ENCODE assay signal across 28 mouse cellular contexts in genomic region chr19:21989857-21990256, GRCm38 (mm10).
"Had no signal": no experiment of that assay in that cellular context is flagged by ENCODE, and none has a peak within 500 bp of the region (broad histone marks: within the 10 kb centered on the region; RNA-seq: fewer than 3 reads in every experiment).

No protein-coding gene starts in this region.

- H3K9ac ChIP-seq: heart, embryonic 12.5 days; hindbrain, embryonic 12.5 days; hindbrain, embryonic 14.5 days; intestine, embryonic 15.5 days; limb, embryonic 12.5 days; liver, embryonic 13.5 days; liver, embryonic 15.5 days; liver, postnatal 0 days had no signal

- H3K36me3 ChIP-seq: heart, embryonic 10.5 days; heart, embryonic 12.5 days; hindbrain, embryonic 10.5 days; hindbrain, embryonic 12.5 days; intestine, embryonic 15.5 days; limb, embryonic 10.5 days; limb, embryonic 12.5 days; liver, embryonic 13.5 days; liver, embryonic 15.5 days had no signal

- H3K4me1 ChIP-seq: heart, embryonic 10.5 days; heart, embryonic 12.5 days; hindbrain, embryonic 10.5 days; hindbrain, embryonic 12.5 days; intestine, embryonic 15.5 days; limb, embryonic 10.5 days; limb, embryonic 12.5 days; liver, embryonic 13.5 days; liver, embryonic 15.5 days had no signal

- H3K4me3 ChIP-seq: heart, embryonic 10.5 days; heart, embryonic 12.5 days; hindbrain, embryonic 10.5 days; hindbrain, embryonic 12.5 days; intestine, embryonic 15.5 days; layer of hippocampus, adult 2 months; left cerebral cortex, adult 2 months; limb, embryonic 10.5 days; limb, embryonic 12.5 days; liver, embryonic 13.5 days; liver, embryonic 15.5 days had no signal

- ATAC-seq: hindbrain, embryonic 16.5 days; inflammation-experienced regulatory T-cells, adult 6 months; intestine, embryonic 15.5 days; intestine, postnatal 0 days; liver, postnatal 0 days had no signal

- H3K27me3 ChIP-seq: heart, embryonic 12.5 days; hindbrain, embryonic 12.5 days; intestine, embryonic 15.5 days; limb, embryonic 12.5 days; liver, embryonic 13.5 days; liver, embryonic 15.5 days had no signal

- H3K27ac ChIP-seq: heart, embryonic 10.5 days; hindbrain, embryonic 10.5 days; hindbrain, embryonic 12.5 days; hindbrain, embryonic 14.5 days; intestine, embryonic 15.5 days; layer of hippocampus, adult 2 months; left cerebral cortex, adult 2 months; limb, embryonic 10.5 days; limb, embryonic 12.5 days; liver, embryonic 13.5 days; liver, embryonic 15.5 days had no signal

- H3K4me2 ChIP-seq: heart, embryonic 12.5 days; hindbrain, embryonic 12.5 days; hindbrain, embryonic 14.5 days; intestine, embryonic 15.5 days; limb, embryonic 12.5 days; liver, embryonic 11.5 days; liver, embryonic 13.5 days; liver, embryonic 15.5 days had no signal

- DNase-seq: gastrocnemius, postnatal 10 days; gastrocnemius, postnatal 25 days; heart, adult 18-20 months; heart, postnatal 10 days; heart, postnatal 4 days; kidney, adult 18-20 months; kidney, adult 8-10 months; kidney, postnatal 10 days; kidney, postnatal 25 days; kidney, postnatal 4 days; liver; liver, embryonic 13.5 days; liver, postnatal 0 days had no signal

- H3K9me3 ChIP-seq: heart, embryonic 10.5 days; heart, embryonic 12.5 days; hindbrain, embryonic 12.5 days; intestine, embryonic 15.5 days; limb, embryonic 10.5 days; limb, embryonic 12.5 days; liver, embryonic 13.5 days; liver, embryonic 15.5 days had no signal
